Mouse (Mus musculus): ENCODE measurements around the gene Mettl24. TPM values are rescaled to one million over a fixed set of nuclear protein-coding genes. Genes with fewer than 3 reads are reported as not detected.

Mettl24 gene
- total RNA-seq (2022): 1 to 10 TPM in 1 of 4 experiments, under 1 TPM in 3; 0.53 to 1.3 (median 0.60) TPM

DNA sequence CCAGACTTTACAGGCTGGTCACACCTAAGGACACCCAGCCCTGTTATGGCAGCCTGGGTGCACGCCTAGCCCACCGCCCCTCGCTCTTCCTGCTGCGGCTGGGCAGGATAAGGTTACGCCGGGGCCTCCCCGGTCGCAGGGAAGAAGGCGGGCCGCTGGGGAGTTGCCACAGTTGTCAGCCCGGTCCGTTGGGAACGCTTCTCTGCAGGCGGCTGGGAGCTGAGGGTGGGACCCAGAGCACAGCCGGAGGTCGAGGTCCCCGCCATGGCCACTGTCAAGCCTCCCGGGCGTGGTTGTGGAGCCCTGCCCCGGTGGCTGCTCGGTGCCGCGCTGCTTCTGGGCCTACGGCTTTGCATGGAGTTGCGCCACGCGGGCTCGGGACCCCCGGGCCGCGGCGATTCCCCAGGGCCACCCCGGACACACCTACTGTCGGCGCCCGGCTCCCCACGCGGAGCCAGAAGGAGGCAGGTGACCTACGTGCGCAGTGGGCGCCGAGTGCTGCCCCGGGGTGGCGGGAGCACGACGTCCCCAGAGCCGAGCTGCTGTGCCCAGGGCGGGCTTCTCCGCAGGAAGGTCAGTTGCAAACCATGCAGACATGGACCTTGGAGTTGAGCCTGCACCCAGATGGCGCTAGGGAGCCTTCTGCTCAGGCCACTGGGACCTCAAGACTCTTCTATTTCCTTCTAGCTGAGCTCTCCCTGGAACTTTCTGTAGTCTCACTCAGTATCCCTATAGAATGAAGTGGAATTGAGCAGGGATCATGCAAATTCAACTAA, at the start of gene Mettl24:
Mettl24 (plus strand) TSS at position 191 of the 776 bp plus-strand sequence.
- DNase-seq (ENCODE audit: low spot score in 2 of 2): peak; percentile 59 to 70

DNA sequence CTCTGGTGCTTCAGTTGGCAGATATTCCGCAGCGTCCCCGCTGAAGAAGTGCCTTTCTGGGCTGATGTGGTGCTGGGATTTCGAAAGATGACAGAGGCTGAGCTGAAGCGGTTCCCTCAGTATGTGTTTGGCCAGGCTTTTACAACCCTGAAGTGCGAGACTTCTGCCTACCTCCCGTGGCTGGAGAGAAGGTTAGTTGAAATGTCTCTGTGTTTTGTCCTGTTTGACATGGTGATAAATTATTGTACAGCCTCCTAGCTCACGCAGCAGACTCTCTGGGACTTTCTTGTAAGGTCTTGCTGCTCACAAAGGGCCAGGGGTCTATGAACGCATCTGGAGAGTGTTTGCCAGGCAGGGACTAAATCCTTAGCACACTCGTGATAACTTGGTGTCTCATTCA, 45.8 kb upstream of the Mettl24 start:
- no peak for DNase-seq (ENCODE audit: low spot score in 2 of 2)

DNA sequence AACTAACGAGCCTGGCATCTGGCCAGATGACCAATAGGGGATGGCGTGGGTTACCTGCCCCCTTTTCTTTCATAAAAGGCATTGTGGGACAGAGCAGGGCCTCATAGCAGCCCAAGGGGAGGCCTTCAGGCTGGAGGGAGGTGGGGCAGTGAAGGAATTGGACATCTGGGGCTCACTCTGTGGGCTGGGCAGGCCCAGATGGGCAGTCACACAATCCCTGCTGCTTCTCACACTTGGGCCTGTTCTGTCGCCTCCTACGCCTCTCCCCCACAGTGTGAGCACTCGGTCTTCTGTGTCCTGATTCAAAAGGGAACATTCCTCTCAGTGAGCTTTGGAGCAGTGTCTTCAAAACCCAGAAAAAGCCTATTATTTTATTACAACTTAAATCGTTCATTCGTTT, 44.8 kb upstream of the Mettl24 start:
- DNase-seq (ENCODE audit: low spot score in 2 of 2): no peak

- no peak for DNase-seq (ENCODE audit: low spot score in 2 of 2)
Measured at GRCm38 (mm10) chr10:40638823-40639819, 44.0 kb upstream of the Mettl24 start.

GRCm38 (mm10) chr10:40640406-40640805, 42.7 kb upstream of the Mettl24 start:
- no peak for DNase-seq (ENCODE audit: low spot score in 2 of 2)

DNA sequence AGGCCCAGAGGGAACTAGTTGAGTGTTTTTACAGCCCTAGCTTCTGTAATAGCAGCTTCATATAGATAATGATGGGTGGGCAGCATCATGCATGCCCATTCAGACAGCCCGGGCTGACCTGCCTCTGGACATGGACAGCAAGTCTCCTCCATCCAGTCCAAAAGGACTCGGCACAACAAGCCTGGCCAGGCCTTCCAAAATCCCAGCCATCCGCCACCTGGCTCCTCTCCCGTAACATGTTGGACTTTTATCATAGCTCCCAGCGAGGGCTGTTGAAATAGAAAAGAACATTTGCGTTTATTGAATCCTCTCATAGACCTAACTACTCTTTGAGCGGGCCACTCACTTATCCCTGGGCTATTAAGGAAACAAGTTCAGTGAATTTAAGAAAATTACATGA, 41.2 kb upstream of the Mettl24 start:
- no peak for DNase-seq (ENCODE audit: low spot score in 2 of 2)

GRCm38 (mm10) chr10:40643126-40643525, 40.0 kb upstream of the Mettl24 start:
- no peak for DNase-seq (ENCODE audit: low spot score in 2 of 2)

- no peak for DNase-seq (ENCODE audit: low spot score in 2 of 2)
Measured at GRCm38 (mm10) chr10:40644456-40644855, 38.6 kb upstream of the Mettl24 start.

GRCm38 (mm10) chr10:40645346-40645745, 37.7 kb upstream of the Mettl24 start:
- DNase-seq (ENCODE audit: low spot score in 2 of 2): no peak

- DNase-seq (ENCODE audit: low spot score in 2 of 2): no peak
Measured at GRCm38 (mm10) chr10:40648776-40649175, 34.3 kb upstream of the Mettl24 start.

- DNase-seq (ENCODE audit: low spot score in 2 of 2): no peak
Measured at GRCm38 (mm10) chr10:40649634-40650033, 33.4 kb upstream of the Mettl24 start.

DNA sequence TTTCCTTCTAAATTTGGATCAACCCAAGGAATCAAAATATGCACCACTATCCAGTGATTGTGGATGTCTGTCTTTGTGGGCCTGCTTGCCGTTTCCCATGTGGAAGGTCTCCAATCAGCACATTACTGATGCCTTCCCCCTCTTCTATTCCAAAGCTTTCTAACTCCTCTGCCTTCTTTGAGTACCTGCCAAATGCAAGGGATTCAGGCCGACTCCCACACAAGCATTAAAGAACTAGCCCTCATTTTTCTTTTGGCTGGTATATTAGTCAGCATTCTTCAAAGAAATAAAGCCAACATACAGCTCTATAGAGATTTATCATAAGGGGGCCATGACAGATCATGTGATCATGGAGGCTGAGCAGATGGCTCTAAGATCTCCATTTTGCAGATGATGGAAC, 31.4 kb upstream of the Mettl24 start:
- no peak for DNase-seq (ENCODE audit: low spot score in 2 of 2)

DNA sequence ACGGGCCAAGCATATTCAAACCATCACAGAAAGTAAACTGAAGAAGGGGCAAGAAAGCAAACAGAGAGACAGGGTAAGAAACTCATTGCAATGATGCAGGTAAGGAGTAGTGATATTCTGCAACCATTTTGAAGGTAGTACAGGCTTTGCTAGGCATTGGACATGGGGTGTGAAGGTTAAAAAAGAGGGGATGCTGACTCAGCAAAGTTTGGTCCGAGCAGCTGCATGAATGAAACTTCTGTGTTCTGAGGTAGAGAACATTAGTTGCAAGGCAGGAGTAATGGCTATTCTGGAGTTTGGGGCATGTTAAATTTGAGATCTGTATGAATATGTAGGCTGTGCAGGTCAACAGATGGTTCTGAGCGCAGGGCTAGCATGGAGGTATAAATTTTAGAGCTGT, 17.8 kb upstream of the Mettl24 start:
- DNase-seq (ENCODE audit: low spot score in 2 of 2): no peak

- no peak for DNase-seq (ENCODE audit: low spot score in 2 of 2)
Measured at GRCm38 (mm10) chr10:40666943-40667342, 16.1 kb upstream of the Mettl24 start.

GRCm38 (mm10) chr10:40668640-40669039, 14.4 kb upstream of the Mettl24 start:
- DNase-seq (ENCODE audit: low spot score in 2 of 2): no peak

- DNase-seq (ENCODE audit: low spot score in 2 of 2): no peak
Measured at GRCm38 (mm10) chr10:40672587-40673296, 10.3 kb upstream of the Mettl24 start.

GRCm38 (mm10) chr10:40673297-40673665, 9.8 kb upstream of the Mettl24 start:
- DNase-seq (ENCODE audit: low spot score in 2 of 2): no peak

DNA sequence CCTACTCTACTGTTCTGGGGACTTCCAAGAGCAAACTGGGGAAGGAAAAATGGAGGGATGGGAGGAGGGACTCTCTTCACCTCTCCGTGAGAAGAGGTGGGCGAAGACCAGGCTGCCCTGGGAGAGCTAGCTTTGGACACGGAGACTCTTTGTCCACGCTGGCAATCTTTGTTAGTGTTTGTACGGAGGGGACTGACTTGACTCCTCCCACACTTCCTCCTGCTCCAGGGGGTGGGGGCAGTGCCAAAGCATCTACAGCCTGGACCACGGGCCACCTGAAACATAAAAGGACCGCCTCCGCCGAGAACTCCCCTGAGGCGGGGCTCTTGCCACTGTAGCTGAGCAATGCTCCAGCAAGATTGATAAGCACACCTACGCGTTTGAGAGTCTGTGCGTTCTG, 8.9 kb upstream of the Mettl24 start:
- DNase-seq (ENCODE audit: low spot score in 2 of 2): no peak

- no peak for DNase-seq (ENCODE audit: low spot score in 2 of 2)
Measured at GRCm38 (mm10) chr10:40675921-40676320, 7.2 kb upstream of the Mettl24 start.

- DNase-seq (ENCODE audit: low spot score in 2 of 2): no peak
Measured at GRCm38 (mm10) chr10:40678477-40678876, 4.6 kb upstream of the Mettl24 start.

GRCm38 (mm10) chr10:40682470-40682869, 612 bp upstream of the Mettl24 start:
- DNase-seq (ENCODE audit: low spot score in 2 of 2): no peak

- DNase-seq (ENCODE audit: low spot score in 2 of 2): no peak
Measured at GRCm38 (mm10) chr10:40683868-40684253, 779 bp downstream of the Mettl24 start.

All from gastrocnemius, adult 8-10 months (tissue).